Comparison of ENCODE assay signal across 9 mouse cellular contexts in genomic region chr4:45720352-45720751, GRCm38 (mm10).
"Had no signal": no experiment of that assay in that cellular context is flagged by ENCODE, and none has a peak within 500 bp of the region (broad histone marks: within the 10 kb centered on the region; RNA-seq: fewer than 3 reads in every experiment).

No protein-coding gene starts in this region.

- H3K27ac ChIP-seq: neural tube, embryonic 12.5 days had no signal

- H3K36me3 ChIP-seq: neural tube, embryonic 12.5 days had no signal

- H3K27me3 ChIP-seq: neural tube, embryonic 12.5 days had no signal

- H3K4me3 ChIP-seq: neural tube, embryonic 12.5 days had no signal

- H3K9ac ChIP-seq: lung, embryonic 14.5 days; neural tube, embryonic 12.5 days had no signal

- H3K9me3 ChIP-seq: megakaryocyte, embryonic 14.5 days; neural tube, embryonic 12.5 days had no signal

- H3K4me2 ChIP-seq: lung, embryonic 14.5 days; midbrain, embryonic 11.5 days; neural tube, embryonic 12.5 days had no signal

- DNase-seq: lung, adult 18-20 months; lung, embryonic 14.5 days; lung, postnatal 10 days; lung, postnatal 4 days; midbrain, embryonic 14.5 days; right cerebral cortex, postnatal 14 days had no signal
